Mouse (Mus musculus): ENCODE measurements around the gene Ascl3. TPM values are rescaled to one million over a fixed set of nuclear protein-coding genes. Genes with fewer than 3 reads are reported as not detected.

Ascl3 gene
- polyA plus RNA-seq (2015; fragmentation: Illumina TruSeq; extraction: RNeasy Lipid Tissue Mini Kit (QIAGEN cat#74804); ENCODE audit: low read depth, low replicate concordance), result not detected

GRCm38 (mm10) chr7:109731626-109732025 lies at the start of gene Ascl3:
TSS of gene Ascl3 (minus strand) at chr7:109731726.

GRCm38 (mm10) chr7:109752008-109752925 lies 20.7 kb upstream of the Ascl3 start, which contains the start of gene Tmem9b:
TSS of gene Tmem9b (minus strand) at chr7:109752875.

GRCm38 (mm10) chr7:109723697-109724096 lies 7.8 kb downstream of the Ascl3 start, which contains the start of gene BC051019:
TSS of gene BC051019 (minus strand) at chr7:109723850.

GRCm38 (mm10) chr7:109703190-109704015 lies 28.1 kb downstream of the Ascl3 start, which contains the start of the genes St5 and Akip1:
TSS of gene St5 (minus strand) at chr7:109703605.
TSS of gene Akip1 (plus strand) at chr7:109703690.

Other genes with a start within 250 kb of the Ascl3 start
- 12.6 TPM for gene Trim66, start 223.6 kb downstream of the Ascl3 start, polyA plus RNA-seq (2015; fragmentation: Illumina TruSeq; extraction: RNeasy Lipid Tissue Mini Kit (QIAGEN cat#74804); ENCODE audit: low read depth, low replicate concordance)
- gene Rpl27a, start 212.6 kb downstream of the Ascl3 start, polyA plus RNA-seq (2015; fragmentation: Illumina TruSeq; extraction: RNeasy Lipid Tissue Mini Kit (QIAGEN cat#74804); ENCODE audit: low read depth, low replicate concordance), result 554 TPM
- 14.4 TPM for gene St5, start 28.1 kb downstream of the Ascl3 start, polyA plus RNA-seq (2015; fragmentation: Illumina TruSeq; extraction: RNeasy Lipid Tissue Mini Kit (QIAGEN cat#74804); ENCODE audit: low read depth, low replicate concordance)
- 4.6 TPM for gene Akip1, start 28.0 kb downstream of the Ascl3 start, polyA plus RNA-seq (2015; fragmentation: Illumina TruSeq; extraction: RNeasy Lipid Tissue Mini Kit (QIAGEN cat#74804); ENCODE audit: low read depth, low replicate concordance)
- 0.83 TPM for gene BC051019, start 7.9 kb downstream of the Ascl3 start, polyA plus RNA-seq (2015; fragmentation: Illumina TruSeq; extraction: RNeasy Lipid Tissue Mini Kit (QIAGEN cat#74804); ENCODE audit: low read depth, low replicate concordance)
- gene Tmem9b, start 21.1 kb upstream of the Ascl3 start, polyA plus RNA-seq (2015; fragmentation: Illumina TruSeq; extraction: RNeasy Lipid Tissue Mini Kit (QIAGEN cat#74804); ENCODE audit: low read depth, low replicate concordance), result 130 TPM
- gene Nrip3, start 50.3 kb upstream of the Ascl3 start, polyA plus RNA-seq (2015; fragmentation: Illumina TruSeq; extraction: RNeasy Lipid Tissue Mini Kit (QIAGEN cat#74804); ENCODE audit: low read depth, low replicate concordance), result 111 TPM
- 1.5 TPM for gene Scube2, start 134.0 kb upstream of the Ascl3 start, polyA plus RNA-seq (2015; fragmentation: Illumina TruSeq; extraction: RNeasy Lipid Tissue Mini Kit (QIAGEN cat#74804); ENCODE audit: low read depth, low replicate concordance)
- gene Dennd5a, start 228.7 kb upstream of the Ascl3 start, polyA plus RNA-seq (2015; fragmentation: Illumina TruSeq; extraction: RNeasy Lipid Tissue Mini Kit (QIAGEN cat#74804); ENCODE audit: low read depth, low replicate concordance), result 162 TPM